Mouse (Mus musculus): ENCODE measurements at regions not wholly inside any gene's neighbourhood (a gene's known extent, or its start where the extent isn't known, plus 50 kb on each side); places are given as distances from the start of the nearest gene placed in this dataset.
"Not testable (repeated sequence)": the region's sequence is repeated elsewhere in the genome, so short reads cannot be mapped to it uniquely, and the experiment has no call there.

DNA sequence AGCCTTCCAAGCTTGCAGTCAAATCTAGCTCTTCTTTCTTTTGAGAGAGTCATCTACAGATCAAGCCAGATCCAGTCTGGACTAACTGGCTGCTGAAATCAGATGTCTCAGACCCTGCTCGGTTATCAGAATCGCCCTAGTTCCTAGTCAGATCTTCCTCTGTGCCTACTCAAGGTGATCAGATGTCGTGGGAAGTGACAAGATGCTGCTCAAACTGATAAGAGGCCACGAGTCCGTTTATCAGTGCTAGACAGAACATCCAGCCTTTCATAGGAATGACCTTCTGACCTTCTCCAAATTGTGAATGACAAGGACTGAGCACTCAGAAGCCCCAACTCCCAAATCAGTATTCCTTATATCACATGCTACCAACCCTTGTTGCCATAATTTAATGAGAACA lies 113.3 kb upstream of the Dlg1 start:
- Histone ChIP-seq H3K4me2 (ENCODE audit: low read depth, low read length) (no peak overlapping the region), H3K9ac (ENCODE audit: low read length) (no peak overlapping the region), H3K4me1 (ENCODE audit: control insufficient read depth, insufficient read depth, low read length) (peaks cover 16% of the 10 kb centered on the region), H3K27ac (ENCODE audit: low read length) (no peak overlapping the region), H3K27me3 (ENCODE audit: control insufficient read depth, insufficient read depth, low read length) (no peaks in the 10 kb centered on the region; the same call in 1 of the 2 replicates), H3K36me3 (ENCODE audit: control insufficient read depth, insufficient read depth, low read length) (no peaks in the 10 kb centered on the region), H3K4me3 (replicated peaks; ENCODE audit: low read length) (no peak overlapping the region), H3K9me3 (replicated peaks; ENCODE audit: control insufficient read depth, low read length) (no peaks in the 10 kb centered on the region)
- ATAC-seq (ENCODE audit: insufficient read depth, low FRiP score), result no peak
- WGBS, result 66% methylated on average over 5 of the region's 5 CpGs

DNA sequence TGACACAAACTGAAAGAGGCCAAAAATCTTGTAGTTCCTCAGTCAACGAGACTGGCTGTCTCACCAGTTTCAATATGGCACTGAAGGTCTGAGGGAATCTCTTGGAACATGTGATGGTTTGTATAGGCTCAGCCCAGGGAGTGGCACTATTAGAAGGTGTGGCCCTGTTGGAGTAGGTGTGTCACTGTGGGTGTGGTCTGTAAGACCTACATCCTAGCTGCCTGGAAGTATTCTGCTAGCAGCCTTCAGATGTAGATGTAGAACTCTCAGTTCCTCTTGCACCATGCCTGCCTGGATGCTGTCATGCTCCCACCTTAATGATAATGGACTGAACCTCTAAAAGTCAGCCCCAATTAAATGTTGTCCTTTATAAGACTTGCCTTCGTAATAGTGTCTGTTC lies 112.7 kb upstream of the Dlg1 start:
- H3K27me3 ChIP-seq (ENCODE audit: control insufficient read depth, insufficient read depth, low read length); H3K4me2 ChIP-seq (ENCODE audit: low read depth, low read length); H3K27ac ChIP-seq (ENCODE audit: low read length); H3K9me3 ChIP-seq (replicated peaks; ENCODE audit: control insufficient read depth, low read length); H3K36me3 ChIP-seq (ENCODE audit: control insufficient read depth, insufficient read depth, low read length); H3K9ac ChIP-seq (ENCODE audit: low read length); H3K4me3 ChIP-seq (replicated peaks; ENCODE audit: low read length); ATAC-seq (ENCODE audit: insufficient read depth, low FRiP score): not testable (repeated sequence)
- WGBS, result 86% methylated on average over 2 of the region's 2 CpGs
- H3K4me1 ChIP-seq (ENCODE audit: control insufficient read depth, insufficient read depth, low read length), result peaks cover 16% of the 10 kb centered on the region

DNA sequence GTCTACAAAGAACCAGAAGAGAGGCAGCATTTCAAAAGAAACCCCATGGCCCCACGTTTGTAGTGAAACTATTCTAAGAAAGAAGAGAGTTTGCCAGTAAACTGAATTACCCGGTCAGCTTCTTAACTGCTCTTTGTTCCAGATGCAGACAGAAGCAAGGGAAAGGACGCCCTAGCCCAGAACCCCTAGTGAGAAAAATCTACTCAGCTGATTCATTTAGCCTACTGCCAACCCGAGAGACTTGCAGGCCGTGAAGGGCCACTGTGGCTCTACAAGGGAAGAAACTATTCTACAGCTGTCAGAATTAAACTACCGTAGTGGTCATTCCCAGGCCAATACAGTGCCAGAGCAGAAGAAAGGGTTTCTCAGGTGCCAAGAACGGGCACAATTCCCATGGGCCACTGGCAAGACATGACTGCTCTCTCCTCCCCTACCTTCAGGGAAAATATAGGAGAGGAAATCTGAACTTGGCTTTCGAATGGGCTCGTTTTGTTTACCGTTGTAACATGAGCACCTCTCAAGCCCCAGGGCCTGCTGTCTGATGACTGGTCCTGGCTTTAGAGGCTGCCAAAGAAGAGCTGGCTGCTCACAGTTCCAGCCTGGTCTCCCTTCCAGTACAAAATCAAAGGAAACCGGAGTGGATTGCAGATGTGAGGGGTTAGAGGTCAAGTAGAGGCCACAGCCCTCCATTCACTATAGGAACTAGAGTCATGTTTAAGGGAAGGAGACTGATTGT lies 111.7 kb upstream of the Dlg1 start:
- Histone ChIP-seq H3K9ac (ENCODE audit: low read length) (peak overlapping the region; percentile 28; the same call in 1 of the 2 replicates), H3K4me1 (ENCODE audit: control insufficient read depth, insufficient read depth, low read length) (peaks cover 10% of the 10 kb centered on the region), H3K27me3 (ENCODE audit: control insufficient read depth, insufficient read depth, low read length) (no peaks in the 10 kb centered on the region), H3K9me3 (replicated peaks; ENCODE audit: control insufficient read depth, low read length) (no peaks in the 10 kb centered on the region; the same call in 1 of the 2 replicates), H3K36me3 (ENCODE audit: control insufficient read depth, insufficient read depth, low read length) (no peaks in the 10 kb centered on the region), H3K27ac (ENCODE audit: low read length) (peak overlapping the region; percentile 22; the same call in 1 of the 2 replicates), H3K4me3 (replicated peaks; ENCODE audit: low read length) (no peak overlapping the region), H3K4me2 (ENCODE audit: low read depth, low read length) (no peak overlapping the region)
- no peak for ATAC-seq (ENCODE audit: insufficient read depth, low FRiP score)
- 33% methylated on average over 11 of the region's 11 CpGs for WGBS

DNA sequence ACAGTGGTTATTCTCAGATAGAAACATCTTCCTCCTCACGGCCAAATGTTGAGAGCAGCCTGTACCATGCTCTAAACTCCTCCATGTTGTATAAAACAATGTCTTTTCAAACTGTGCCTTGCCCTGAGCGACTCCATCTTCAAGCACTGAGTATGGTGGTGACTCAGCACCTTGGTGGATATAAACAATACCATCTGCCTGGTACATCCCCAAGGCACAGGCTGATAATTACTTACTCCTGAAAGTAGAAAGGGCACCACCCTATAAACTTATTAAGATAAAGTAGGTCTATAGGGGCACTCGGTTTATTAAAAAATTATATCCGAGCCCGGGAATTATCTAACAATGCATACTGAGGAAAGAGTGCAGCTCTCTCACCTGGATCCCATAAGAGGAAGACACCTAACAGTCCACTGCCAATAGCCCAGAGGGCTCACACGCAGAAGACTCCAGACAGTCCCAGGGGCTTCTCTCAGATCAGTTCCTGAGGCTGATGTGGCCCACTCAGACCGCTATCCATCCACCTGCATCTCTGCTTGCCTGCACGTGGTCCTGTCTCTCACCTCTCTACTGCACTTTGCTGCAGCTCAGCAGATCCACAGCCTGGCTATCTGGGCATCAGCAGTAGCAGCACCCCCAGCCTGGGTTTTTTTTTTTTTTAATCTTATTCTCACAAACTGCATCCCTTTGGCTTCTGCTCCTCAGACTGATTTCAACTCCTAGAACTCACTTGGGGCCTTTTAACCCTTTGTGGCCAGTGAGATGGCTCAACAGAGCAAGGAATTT lies 109.7 kb upstream of the Dlg1 start:
- no peak for ATAC-seq (ENCODE audit: insufficient read depth, low FRiP score)
- H3K36me3 ChIP-seq (ENCODE audit: control insufficient read depth, insufficient read depth, low read length), result no peaks in the 10 kb centered on the region
- no peak overlapping the region for H3K27ac ChIP-seq (ENCODE audit: low read length)
- H3K4me3 ChIP-seq (replicated peaks; ENCODE audit: low read length), result no peak overlapping the region
- WGBS, result 81% methylated on average over 8 of the region's 8 CpGs
- H3K9ac ChIP-seq (ENCODE audit: low read length), result no peak overlapping the region
- peaks cover 8% of the 10 kb centered on the region for H3K4me1 ChIP-seq (ENCODE audit: control insufficient read depth, insufficient read depth, low read length)
- H3K9me3 ChIP-seq (replicated peaks; ENCODE audit: control insufficient read depth, low read length), result no peaks in the 10 kb centered on the region; the same call in 1 of the 2 replicates
- no peak overlapping the region for H3K4me2 ChIP-seq (ENCODE audit: low read depth, low read length)
- H3K27me3 ChIP-seq (ENCODE audit: control insufficient read depth, insufficient read depth, low read length), result no peaks in the 10 kb centered on the region

DNA sequence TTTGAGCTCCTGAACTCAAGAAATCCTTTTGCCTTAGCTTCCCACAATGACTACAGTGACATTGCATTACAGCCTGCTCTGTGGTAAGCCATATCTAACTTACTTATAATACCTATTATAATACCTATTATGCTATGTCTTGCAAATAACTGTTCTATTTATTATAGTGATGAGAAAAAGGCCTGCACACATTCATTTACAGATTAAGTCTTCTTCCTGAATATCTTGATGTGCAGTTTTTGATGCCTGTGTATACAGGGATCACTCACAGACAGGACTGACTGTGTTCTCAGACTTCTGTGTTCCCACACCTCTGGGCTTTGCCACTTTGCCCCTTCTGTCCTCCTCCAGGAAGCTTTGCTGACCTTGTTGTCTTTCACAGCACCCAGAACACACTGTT lies 102.8 kb upstream of the Dlg1 start:
- Histone ChIP-seq H3K27me3 (ENCODE audit: control insufficient read depth, insufficient read depth, low read length) (no peaks in the 10 kb centered on the region), H3K27ac (ENCODE audit: low read length) (no peak overlapping the region), H3K9ac (ENCODE audit: low read length) (no peak overlapping the region), H3K4me1 (ENCODE audit: control insufficient read depth, insufficient read depth, low read length) (no peaks in the 10 kb centered on the region), H3K36me3 (ENCODE audit: control insufficient read depth, insufficient read depth, low read length) (no peaks in the 10 kb centered on the region), H3K9me3 (replicated peaks; ENCODE audit: control insufficient read depth, low read length) (no peaks in the 10 kb centered on the region; the same call in 1 of the 2 replicates), H3K4me3 (replicated peaks; ENCODE audit: low read length) (no peak overlapping the region), H3K4me2 (ENCODE audit: low read depth, low read length) (no peak overlapping the region)
- ATAC-seq (ENCODE audit: insufficient read depth, low FRiP score), result no peak

DNA sequence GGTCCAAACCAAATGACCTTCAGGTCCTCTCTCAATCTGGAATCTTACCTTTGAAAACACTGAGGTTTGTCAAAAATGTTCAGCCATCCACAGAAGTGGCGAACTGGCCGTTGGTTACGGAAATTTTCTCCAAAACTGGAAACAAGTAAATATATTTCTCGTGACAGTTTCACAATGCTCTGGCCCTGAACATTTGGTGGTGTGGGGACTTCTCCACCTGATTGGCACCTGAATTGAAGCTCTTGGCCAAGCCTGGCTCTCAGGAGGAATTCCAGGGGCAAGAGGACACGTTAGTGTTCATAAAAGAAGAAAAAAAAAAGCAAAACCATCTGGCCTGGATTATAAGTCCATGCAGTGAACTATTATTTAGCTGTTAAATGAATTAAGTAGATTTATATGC lies 98.3 kb upstream of the Dlg1 start:
- Histone ChIP-seq H3K9ac (ENCODE audit: low read length) (no peak overlapping the region), H3K36me3 (ENCODE audit: control insufficient read depth, insufficient read depth, low read length) (no peaks in the 10 kb centered on the region), H3K27ac (ENCODE audit: low read length) (no peak overlapping the region), H3K27me3 (ENCODE audit: control insufficient read depth, insufficient read depth, low read length) (no peaks in the 10 kb centered on the region), H3K4me2 (ENCODE audit: low read depth, low read length) (no peak overlapping the region), H3K4me1 (ENCODE audit: control insufficient read depth, insufficient read depth, low read length) (no peaks in the 10 kb centered on the region), H3K9me3 (replicated peaks; ENCODE audit: control insufficient read depth, low read length) (no peaks in the 10 kb centered on the region), H3K4me3 (replicated peaks; ENCODE audit: low read length) (no peak overlapping the region)
- ATAC-seq (ENCODE audit: insufficient read depth, low FRiP score), result no peak
- WGBS, result 77% methylated on average over 5 of the region's 5 CpGs

DNA sequence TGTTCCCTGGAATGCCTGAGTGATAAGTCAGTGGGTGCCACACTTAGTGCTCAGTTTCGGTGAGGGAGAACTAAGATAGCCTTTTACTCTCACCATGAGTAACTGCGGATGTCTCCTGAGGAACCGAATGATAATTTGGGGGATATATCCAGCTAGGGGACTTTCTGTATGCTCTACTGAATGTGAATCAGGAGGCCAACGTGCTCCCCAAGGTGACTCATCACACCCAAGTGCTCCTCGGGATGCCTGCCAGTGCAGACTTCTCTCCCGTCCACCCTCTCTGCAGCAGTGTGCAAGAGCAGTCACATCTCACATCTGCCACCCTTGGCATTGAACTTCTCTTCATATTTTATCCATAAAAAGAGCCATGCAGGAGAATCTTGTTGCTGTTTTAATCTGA lies 94.9 kb upstream of the Dlg1 start:
- 89% methylated on average over 6 of the region's 6 CpGs for WGBS
- H3K36me3 ChIP-seq (ENCODE audit: control insufficient read depth, insufficient read depth, low read length), result no peaks in the 10 kb centered on the region

DNA sequence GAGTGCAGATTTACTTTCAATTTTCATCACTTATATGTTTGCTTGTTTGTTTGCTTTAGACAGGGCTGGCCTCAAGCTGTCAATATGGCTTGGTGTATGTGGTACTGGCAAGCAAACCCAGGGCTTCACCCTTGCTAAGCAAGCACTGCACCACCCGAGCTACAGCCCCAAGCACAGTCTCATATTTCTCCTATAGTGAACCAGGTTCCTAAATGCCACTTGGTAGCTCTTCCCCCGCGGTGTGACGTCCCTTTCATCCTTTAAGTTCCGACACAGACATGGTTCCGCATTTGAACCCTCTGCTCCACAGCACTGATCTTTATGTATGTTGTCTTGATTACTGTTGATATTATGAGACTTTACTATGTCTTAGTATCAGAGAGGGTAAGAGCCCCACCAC lies 93.4 kb upstream of the Dlg1 start:
- no peak overlapping the region for H3K9ac ChIP-seq (ENCODE audit: low read length)
- WGBS, result 78% methylated on average over 6 of the region's 6 CpGs
- no peaks in the 10 kb centered on the region for H3K4me1 ChIP-seq (ENCODE audit: control insufficient read depth, insufficient read depth, low read length)
- H3K27ac ChIP-seq (ENCODE audit: low read length), result no peak overlapping the region
- ATAC-seq (ENCODE audit: insufficient read depth, low FRiP score), result no peak
- no peaks in the 10 kb centered on the region for H3K9me3 ChIP-seq (replicated peaks; ENCODE audit: control insufficient read depth, low read length)
- no peak overlapping the region for H3K4me2 ChIP-seq (ENCODE audit: low read depth, low read length)
- H3K27me3 ChIP-seq (ENCODE audit: control insufficient read depth, insufficient read depth, low read length), result no peaks in the 10 kb centered on the region
- H3K36me3 ChIP-seq (ENCODE audit: control insufficient read depth, insufficient read depth, low read length), result no peaks in the 10 kb centered on the region
- no peak overlapping the region for H3K4me3 ChIP-seq (replicated peaks; ENCODE audit: low read length)

More for the DNA sequence above, 94.9 kb upstream of the Dlg1 start:
- H3K27ac ChIP-seq (ENCODE audit: low read length), result no peak overlapping the region
- ATAC-seq (ENCODE audit: insufficient read depth, low FRiP score), result no peak
- H3K4me2 ChIP-seq (ENCODE audit: low read depth, low read length), result no peak overlapping the region
- H3K9me3 ChIP-seq (replicated peaks; ENCODE audit: control insufficient read depth, low read length), result no peaks in the 10 kb centered on the region
- no peaks in the 10 kb centered on the region for H3K4me1 ChIP-seq (ENCODE audit: control insufficient read depth, insufficient read depth, low read length)
- H3K9ac ChIP-seq (ENCODE audit: low read length), result no peak overlapping the region
- no peaks in the 10 kb centered on the region for H3K27me3 ChIP-seq (ENCODE audit: control insufficient read depth, insufficient read depth, low read length)
- no peak overlapping the region for H3K4me3 ChIP-seq (replicated peaks; ENCODE audit: low read length)

DNA sequence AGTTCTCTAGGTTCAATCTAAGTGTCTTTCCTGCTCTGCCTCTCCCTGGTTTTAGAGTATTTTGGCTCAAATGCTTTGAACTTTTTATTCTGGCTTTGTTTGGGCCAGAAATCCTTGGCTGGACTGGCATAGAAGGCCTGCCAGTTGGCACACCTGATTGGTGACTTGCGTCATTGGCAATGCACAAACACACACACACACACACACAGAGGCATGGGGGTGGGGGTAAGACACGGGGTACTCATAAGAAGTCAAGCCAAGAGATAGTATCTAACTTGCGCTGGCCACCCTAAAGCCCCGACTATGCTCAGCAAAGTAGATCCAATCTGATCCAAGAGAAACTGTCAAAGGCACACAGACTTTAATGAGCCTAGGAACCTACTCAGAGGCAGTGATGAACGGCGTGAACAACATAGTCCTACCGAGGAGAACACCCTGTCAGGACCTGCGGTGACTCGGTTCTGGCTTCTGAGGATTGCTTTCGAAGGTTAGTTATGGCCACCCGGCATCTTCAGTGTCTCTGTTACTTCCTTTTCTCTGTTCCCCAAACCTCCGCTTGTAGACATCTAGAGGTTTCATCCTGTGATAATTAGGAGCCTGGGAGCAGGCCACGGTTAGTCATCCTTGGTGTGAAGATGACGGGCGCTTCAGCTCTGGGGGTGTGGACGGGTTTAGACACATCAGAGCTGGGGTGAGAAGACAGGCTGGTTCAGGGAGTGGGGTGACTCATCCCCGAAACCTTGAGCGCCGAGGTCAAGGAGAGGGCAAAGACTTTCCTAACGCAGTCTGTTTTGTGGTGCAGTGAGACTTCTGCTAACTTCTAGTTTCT lies 92.7 kb upstream of the Dlg1 start:
- no peak for ATAC-seq (ENCODE audit: insufficient read depth, low FRiP score)
- Histone ChIP-seq H3K36me3 (ENCODE audit: control insufficient read depth, insufficient read depth, low read length) (no peaks in the 10 kb centered on the region), H3K27ac (ENCODE audit: low read length) (no peak overlapping the region), H3K4me2 (ENCODE audit: low read depth, low read length) (no peak overlapping the region), H3K4me1 (ENCODE audit: control insufficient read depth, insufficient read depth, low read length) (peaks cover 3% of the 10 kb centered on the region; the same call in 1 of the 2 replicates), H3K9ac (ENCODE audit: low read length) (no peak overlapping the region), H3K4me3 (replicated peaks; ENCODE audit: low read length) (no peak overlapping the region), H3K9me3 (replicated peaks; ENCODE audit: control insufficient read depth, low read length) (no peaks in the 10 kb centered on the region), H3K27me3 (ENCODE audit: control insufficient read depth, insufficient read depth, low read length) (no peaks in the 10 kb centered on the region)
- WGBS, result 81% methylated on average over 20 of the region's 20 CpGs

Data from stomach, embryonic 16.5 days (tissue).